ENCODE assay signal across 29 mouse cellular contexts in the genomic region with DNA sequence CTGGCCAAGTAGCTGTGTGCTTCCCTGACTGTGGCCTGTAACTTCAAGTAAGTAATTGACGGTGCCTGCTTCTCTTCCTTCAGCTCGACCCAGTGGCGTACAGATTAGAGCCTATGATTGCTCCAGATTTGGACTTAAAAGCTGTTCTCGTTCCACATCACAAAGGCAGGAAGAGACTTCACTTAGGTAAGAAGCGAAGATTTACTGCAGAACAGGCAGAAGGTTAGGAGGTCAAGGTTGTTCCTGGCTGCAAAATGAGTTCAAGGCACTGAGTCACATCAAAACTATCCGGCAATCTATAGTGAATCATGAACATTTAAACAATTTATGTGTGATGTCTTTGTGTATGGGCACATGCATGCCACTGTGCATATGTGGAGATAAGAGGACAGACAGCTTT.
"Had no signal": no experiment of that assay in that cellular context is flagged by ENCODE, and none has a peak within 500 bp of the region (broad histone marks: within the 10 kb centered on the region; RNA-seq: fewer than 3 reads in every experiment).

No protein-coding gene starts in this region.

- H3K27ac ChIP-seq: heart, embryonic 13.5 days; heart, embryonic 15.5 days; hindbrain, embryonic 10.5 days; hindbrain, embryonic 12.5 days; hindbrain, embryonic 14.5 days; intestine, embryonic 15.5 days; kidney, embryonic 15.5 days; kidney, postnatal 0 days; limb, embryonic 13.5 days; limb, embryonic 15.5 days; liver, embryonic 13.5 days; liver, embryonic 15.5 days had no signal

- DNase-seq: gastrocnemius, postnatal 14 days; gastrocnemius, postnatal 36 days; heart, adult 18-20 months; heart, postnatal 14 days; heart, postnatal 4 days; kidney, adult 18-20 months; kidney, adult 9 months; kidney, postnatal 14 days; kidney, postnatal 36 days; layer of hippocampus, adult 9-11 months; layer of hippocampus, postnatal 36 days; left cerebral cortex, postnatal 4 days; liver, embryonic 13.5 days; liver, postnatal 0 days had no signal

- H3K27me3 ChIP-seq: heart, embryonic 13.5 days; heart, embryonic 15.5 days; hindbrain, embryonic 12.5 days; intestine, embryonic 15.5 days; kidney, embryonic 15.5 days; limb, embryonic 13.5 days; limb, embryonic 15.5 days; liver, embryonic 13.5 days; liver, embryonic 15.5 days had no signal

- H3K4me1 ChIP-seq: heart, embryonic 13.5 days; heart, embryonic 15.5 days; hindbrain, embryonic 10.5 days; hindbrain, embryonic 12.5 days; intestine, embryonic 15.5 days; kidney, embryonic 15.5 days; limb, embryonic 13.5 days; limb, embryonic 15.5 days; liver, embryonic 13.5 days; liver, embryonic 15.5 days had no signal

- H3K9ac ChIP-seq: heart, embryonic 13.5 days; heart, embryonic 15.5 days; hindbrain, embryonic 12.5 days; hindbrain, embryonic 14.5 days; intestine, embryonic 15.5 days; kidney, embryonic 15.5 days; limb, embryonic 13.5 days; limb, embryonic 15.5 days; liver, embryonic 13.5 days; liver, embryonic 15.5 days; liver, postnatal 0 days had no signal

- ATAC-seq: hindbrain, embryonic 16.5 days; inflammation-experienced regulatory T-cells, adult 6 months; intestine, embryonic 15.5 days; intestine, postnatal 0 days; liver, postnatal 0 days had no signal

- H3K9me3 ChIP-seq: heart, embryonic 13.5 days; heart, embryonic 15.5 days; hindbrain, embryonic 10.5 days; hindbrain, embryonic 12.5 days; intestine, embryonic 15.5 days; kidney, embryonic 15.5 days; limb, embryonic 13.5 days; limb, embryonic 15.5 days; liver, embryonic 13.5 days; liver, embryonic 15.5 days had no signal

- H3K4me3 ChIP-seq: heart, embryonic 13.5 days; heart, embryonic 15.5 days; hindbrain, embryonic 10.5 days; hindbrain, embryonic 12.5 days; intestine, embryonic 15.5 days; kidney, embryonic 15.5 days; limb, embryonic 13.5 days; limb, embryonic 15.5 days; liver, embryonic 13.5 days; liver, embryonic 15.5 days had no signal

- H3K4me2 ChIP-seq: heart, embryonic 11.5 days; heart, embryonic 13.5 days; heart, embryonic 15.5 days; hindbrain, embryonic 12.5 days; hindbrain, embryonic 14.5 days; intestine, embryonic 15.5 days; kidney, embryonic 15.5 days; limb, embryonic 13.5 days; limb, embryonic 15.5 days; liver, embryonic 13.5 days; liver, embryonic 15.5 days had no signal
